Mouse (Mus musculus) ES-Bruce4 (cell line): ENCODE measurements around the gene Guca1a.

Experiments
- CTCF ChIP-seq: IDR thresholded peaks from one replicate; pipeline ENCODE4 v1.8.1; 2011; ENCODE audit warnings: low read depth, low read length
- POLR2A ChIP-seq: IDR thresholded peaks from one replicate; pipeline ENCODE4 v1.8.1; 2011; ENCODE audit warnings: low read length; ENCODE audit not compliant: insufficient read depth

DNA sequence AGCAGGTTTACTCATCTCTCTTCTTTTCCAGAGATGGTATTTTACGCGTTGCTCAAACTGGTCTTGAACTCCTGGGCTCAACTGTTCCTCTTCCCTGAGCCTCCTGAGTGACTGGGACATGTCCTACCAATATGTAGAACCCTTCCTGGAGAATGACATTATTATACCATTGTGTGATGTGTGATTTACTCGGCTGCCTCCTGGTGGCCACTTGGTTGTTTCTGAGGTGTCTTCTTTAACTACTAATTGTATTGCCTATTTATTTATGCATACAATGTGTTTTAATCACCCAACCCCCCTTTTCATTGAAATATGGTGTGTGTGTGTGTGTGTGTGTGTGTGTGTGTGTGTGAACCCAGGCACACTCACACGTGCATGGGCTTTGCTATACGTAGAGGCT, 30.4 kb upstream of the Guca1a start:
- TF ChIP-seq POLR2A (no peak), CTCF (no peak)
